Mouse (Mus musculus): Measurements from ENCODE around the gene Hsd3b5. TPM values are rescaled to one million over a fixed set of nuclear protein-coding genes. Genes with fewer than 3 reads are reported as not detected.
"Not testable (repeated sequence)": the region's sequence is repeated elsewhere in the genome, so short reads cannot be mapped to it uniquely, and the experiment has no call there.

Hsd3b5 gene
- polyA plus RNA-seq (2014; fragmentation: Nextera tagmentation; extraction: Ambion mirVana) = not detected in 2 replicates

GRCm38 (mm10) chr3:98630152-98630551 lies at the start of gene Hsd3b5:
TSS of gene Hsd3b5 (minus strand) at chr3:98630252.
- H3K9ac ChIP-seq (ENCODE audit: low read length) = no peak within 1 kb of the TSS
- H3K27me3 ChIP-seq (ENCODE audit: control insufficient read depth, insufficient read depth, low read length) = no peaks in the 10 kb centered on the region
- no peak for ATAC-seq (ENCODE audit: insufficient read depth, low FRiP score, low TSS enrichment)
- no peak within 1 kb of the TSS for H3K4me2 ChIP-seq (ENCODE audit: low read depth)
- no peak within 1 kb of the TSS for H3K27ac ChIP-seq (ENCODE audit: low read depth, low read length)
- no peaks in the 10 kb centered on the region for H3K36me3 ChIP-seq (ENCODE audit: control insufficient read depth, insufficient read depth, low read length)
- H3K9me3 ChIP-seq (ENCODE audit: control insufficient read depth, low read length) = no peaks in the 10 kb centered on the region
- H3K4me3 ChIP-seq (ENCODE audit: low read depth, low read length) = no peak within 1 kb of the TSS
- no peak for DNase-seq (ENCODE audit: low spot score)
- H3K4me1 ChIP-seq (ENCODE audit: control insufficient read depth, insufficient read depth, low read length) = no peaks in the 10 kb centered on the region

DNA sequence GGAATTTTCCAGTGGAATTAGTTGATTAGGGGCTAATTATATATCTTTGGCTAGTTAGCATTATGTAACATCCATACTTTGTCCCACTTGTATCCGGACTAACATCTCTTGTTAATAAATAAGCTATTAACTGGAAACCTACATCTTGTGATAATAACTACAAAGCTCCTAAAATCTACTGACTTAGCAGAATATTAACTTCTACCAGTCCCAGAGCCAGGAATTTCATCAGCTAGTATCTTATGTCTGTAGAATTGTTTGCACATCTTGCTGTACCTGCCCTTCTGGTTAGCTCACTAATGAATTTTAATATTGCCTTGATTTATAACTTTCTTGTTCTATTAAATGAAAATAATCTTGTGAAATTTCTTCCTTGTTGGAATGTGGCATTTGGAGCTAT lies 5.1 kb upstream of the Hsd3b5 start:
- ATAC-seq (ENCODE audit: insufficient read depth, low FRiP score, low TSS enrichment) (no peak), DNase-seq (ENCODE audit: low spot score) (no peak)
- no peak overlapping the region for H3K4me3 ChIP-seq (ENCODE audit: low read depth, low read length)
- H3K9me3 ChIP-seq (ENCODE audit: control insufficient read depth, low read length) = no peaks in the 10 kb centered on the region
- H3K36me3 ChIP-seq (ENCODE audit: control insufficient read depth, insufficient read depth, low read length) = no peaks in the 10 kb centered on the region
- H3K9ac ChIP-seq (ENCODE audit: low read length) = no peak overlapping the region
- H3K27me3 ChIP-seq (ENCODE audit: control insufficient read depth, insufficient read depth, low read length) = no peaks in the 10 kb centered on the region
- H3K27ac ChIP-seq (ENCODE audit: low read depth, low read length) = no peak overlapping the region
- H3K4me2 ChIP-seq (ENCODE audit: low read depth) = no peak overlapping the region
- WGBS = 98% methylated on average over 1 of the region's 1 CpGs
- H3K4me1 ChIP-seq (ENCODE audit: control insufficient read depth, insufficient read depth, low read length) = no peaks in the 10 kb centered on the region

DNA sequence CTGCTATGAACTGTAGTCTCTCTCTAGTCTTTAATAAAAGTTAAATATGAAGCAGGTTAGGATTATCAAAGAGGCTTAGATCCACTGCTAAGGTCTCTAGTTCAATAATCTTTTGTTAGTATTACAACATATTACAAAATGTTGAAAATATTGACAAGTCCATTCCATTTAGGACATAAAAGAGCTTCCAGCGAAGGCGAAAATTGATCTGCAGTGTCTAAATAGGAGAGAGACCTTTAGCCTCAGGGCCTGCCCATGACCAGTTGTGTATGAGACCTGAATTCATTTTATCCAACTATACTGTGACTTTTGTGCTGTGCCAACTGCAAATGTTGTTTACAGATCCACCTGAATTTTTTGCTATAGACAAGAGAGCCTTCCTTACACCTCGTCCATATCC lies 419 bp downstream of the Hsd3b5 start:
- Histone ChIP-seq H3K9me3 (ENCODE audit: control insufficient read depth, low read length) (no peaks in the 10 kb centered on the region), H3K4me1 (ENCODE audit: control insufficient read depth, insufficient read depth, low read length) (no peaks in the 10 kb centered on the region), H3K27me3 (ENCODE audit: control insufficient read depth, insufficient read depth, low read length) (no peaks in the 10 kb centered on the region), H3K36me3 (ENCODE audit: control insufficient read depth, insufficient read depth, low read length) (no peaks in the 10 kb centered on the region), H3K9ac (ENCODE audit: low read length) (no peak overlapping the region), H3K4me3 (ENCODE audit: low read depth, low read length) (no peak overlapping the region), H3K27ac (ENCODE audit: low read depth, low read length) (no peak overlapping the region), H3K4me2 (ENCODE audit: low read depth) (no peak overlapping the region)
- 86% methylated on average over 3 of the region's 3 CpGs for WGBS
- ATAC-seq (ENCODE audit: insufficient read depth, low FRiP score, low TSS enrichment) = no peak
- no peak for DNase-seq (ENCODE audit: low spot score)

DNA sequence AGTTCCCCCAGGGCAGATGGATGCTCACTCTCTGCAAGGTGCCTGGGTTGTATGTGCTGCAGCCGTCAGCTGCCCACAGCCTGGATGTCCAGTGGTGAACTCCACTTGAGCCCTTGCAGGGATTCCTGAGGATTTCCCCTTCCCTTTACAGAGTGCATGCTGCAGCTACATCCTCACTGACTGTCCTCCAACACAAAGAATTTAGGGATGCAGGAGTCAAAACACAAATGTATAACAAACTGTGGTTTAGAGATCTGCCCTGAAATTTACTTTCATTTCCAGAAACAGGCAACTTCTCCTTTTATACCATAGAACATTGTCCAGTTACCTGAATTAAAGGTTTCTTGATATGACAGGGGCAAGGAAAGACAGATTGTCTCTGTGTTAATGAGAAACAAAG lies 13.3 kb downstream of the Hsd3b5 start:
- DNase-seq (ENCODE audit: low spot score); H3K9me3 ChIP-seq (ENCODE audit: control insufficient read depth, low read length); H3K27ac ChIP-seq (ENCODE audit: low read depth, low read length); H3K9ac ChIP-seq (ENCODE audit: low read length); ATAC-seq (ENCODE audit: insufficient read depth, low FRiP score, low TSS enrichment); H3K27me3 ChIP-seq (ENCODE audit: control insufficient read depth, insufficient read depth, low read length); H3K4me2 ChIP-seq (ENCODE audit: low read depth); H3K36me3 ChIP-seq (ENCODE audit: control insufficient read depth, insufficient read depth, low read length); H3K4me1 ChIP-seq (ENCODE audit: control insufficient read depth, insufficient read depth, low read length); H3K4me3 ChIP-seq (ENCODE audit: low read depth, low read length): not testable (repeated sequence)
- 80% methylated on average over 1 of the region's 1 CpGs for WGBS

DNA sequence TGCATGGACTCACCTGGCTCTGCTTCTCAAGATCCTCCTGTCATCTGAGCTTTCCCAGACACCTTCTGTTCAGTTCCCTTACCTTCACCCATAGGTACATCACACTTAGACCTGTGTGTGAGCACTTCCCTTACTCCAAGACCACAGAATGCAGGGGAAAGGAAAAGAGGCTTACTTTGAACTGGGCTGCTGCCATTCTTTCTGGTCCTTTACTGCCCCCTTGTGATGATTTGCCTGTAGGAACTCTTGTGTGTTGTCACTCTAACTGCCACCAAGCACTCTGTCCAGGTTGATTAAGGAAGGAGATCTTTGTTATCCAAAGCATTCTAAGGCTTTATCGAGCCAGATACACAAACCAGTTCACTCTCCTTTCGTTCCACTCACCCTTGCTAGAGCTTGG lies 13.8 kb downstream of the Hsd3b5 start:
- not testable (repeated sequence) for DNase-seq (ENCODE audit: low spot score); H3K27ac ChIP-seq (ENCODE audit: low read depth, low read length); H3K9me3 ChIP-seq (ENCODE audit: control insufficient read depth, low read length); H3K36me3 ChIP-seq (ENCODE audit: control insufficient read depth, insufficient read depth, low read length); H3K4me1 ChIP-seq (ENCODE audit: control insufficient read depth, insufficient read depth, low read length); ATAC-seq (ENCODE audit: insufficient read depth, low FRiP score, low TSS enrichment); H3K4me2 ChIP-seq (ENCODE audit: low read depth); H3K27me3 ChIP-seq (ENCODE audit: control insufficient read depth, insufficient read depth, low read length); H3K9ac ChIP-seq (ENCODE audit: low read length); H3K4me3 ChIP-seq (ENCODE audit: low read depth, low read length)
- WGBS = 24% methylated on average over 2 of the region's 2 CpGs

DNA sequence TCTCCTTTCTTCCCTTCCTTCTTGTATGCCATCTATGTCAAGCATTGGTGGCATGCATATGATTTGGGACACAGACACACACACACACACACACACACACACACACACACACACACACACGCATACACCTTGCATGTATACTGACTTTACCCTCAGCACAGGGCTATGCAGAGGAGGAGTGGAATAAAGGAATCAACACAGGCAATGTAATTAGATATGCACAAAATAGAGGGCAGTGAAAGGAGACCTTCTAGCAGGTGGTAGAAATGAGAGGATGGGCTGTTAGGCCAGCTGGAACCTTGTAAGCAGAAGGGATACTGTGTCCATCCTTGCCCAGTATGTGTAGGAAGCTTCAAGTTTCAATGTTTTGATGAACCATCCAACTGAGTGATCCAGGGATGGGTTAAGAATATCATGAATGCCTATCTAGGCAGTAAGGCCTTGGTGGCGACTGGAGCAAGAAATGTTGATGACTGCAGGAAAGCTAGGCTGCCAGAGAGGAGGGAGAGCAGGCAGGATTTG lies 15.6 kb downstream of the Hsd3b5 start:
- not testable (repeated sequence) for H3K27ac ChIP-seq (ENCODE audit: low read depth, low read length); ATAC-seq (ENCODE audit: insufficient read depth, low FRiP score, low TSS enrichment); H3K4me1 ChIP-seq (ENCODE audit: control insufficient read depth, insufficient read depth, low read length); H3K9ac ChIP-seq (ENCODE audit: low read length); DNase-seq (ENCODE audit: low spot score); H3K9me3 ChIP-seq (ENCODE audit: control insufficient read depth, low read length); H3K4me2 ChIP-seq (ENCODE audit: low read depth); H3K36me3 ChIP-seq (ENCODE audit: control insufficient read depth, insufficient read depth, low read length); H3K4me3 ChIP-seq (ENCODE audit: low read depth, low read length); H3K27me3 ChIP-seq (ENCODE audit: control insufficient read depth, insufficient read depth, low read length)
- WGBS = 76% methylated on average over 2 of the region's 2 CpGs

GRCm38 (mm10) chr3:98613963-98614362 lies 16.1 kb downstream of the Hsd3b5 start:
- H3K9me3 ChIP-seq (ENCODE audit: control insufficient read depth, low read length) = no peaks in the 10 kb centered on the region
- no peak overlapping the region for H3K4me2 ChIP-seq (ENCODE audit: low read depth)
- no peaks in the 10 kb centered on the region for H3K36me3 ChIP-seq (ENCODE audit: control insufficient read depth, insufficient read depth, low read length)
- H3K27me3 ChIP-seq (ENCODE audit: control insufficient read depth, insufficient read depth, low read length) = no peaks in the 10 kb centered on the region
- H3K4me3 ChIP-seq (ENCODE audit: low read depth, low read length) = no peak overlapping the region
- H3K9ac ChIP-seq (ENCODE audit: low read length) = no peak overlapping the region
- no peak for DNase-seq (ENCODE audit: low spot score)
- H3K4me1 ChIP-seq (ENCODE audit: control insufficient read depth, insufficient read depth, low read length) = no peaks in the 10 kb centered on the region
- ATAC-seq (ENCODE audit: insufficient read depth, low FRiP score, low TSS enrichment) = no peak
- no peak overlapping the region for H3K27ac ChIP-seq (ENCODE audit: low read depth, low read length)

- not testable (repeated sequence) for ATAC-seq (ENCODE audit: insufficient read depth, low FRiP score, low TSS enrichment)
Observed at GRCm38 (mm10) chr3:98613540-98613939, 16.5 kb downstream of the Hsd3b5 start.

GRCm38 (mm10) chr3:98588707-98589106 lies 41.3 kb downstream of the Hsd3b5 start, which contains the start of gene Gm10681:
TSS of gene Gm10681 (minus strand) at chr3:98588807.
- Histone ChIP-seq H3K9ac (ENCODE audit: low read length) (no peak within 1 kb of the TSS), H3K36me3 (ENCODE audit: control insufficient read depth, insufficient read depth, low read length) (no peaks in the 10 kb centered on the region), H3K27ac (ENCODE audit: low read depth, low read length) (no peak within 1 kb of the TSS), H3K4me3 (ENCODE audit: low read depth, low read length) (no peak within 1 kb of the TSS), H3K27me3 (ENCODE audit: control insufficient read depth, insufficient read depth, low read length) (no peaks in the 10 kb centered on the region), H3K4me1 (ENCODE audit: control insufficient read depth, insufficient read depth, low read length) (no peaks in the 10 kb centered on the region), H3K4me2 (ENCODE audit: low read depth) (no peak within 1 kb of the TSS), H3K9me3 (ENCODE audit: control insufficient read depth, low read length) (no peaks in the 10 kb centered on the region)
- no peak for ATAC-seq (ENCODE audit: insufficient read depth, low FRiP score, low TSS enrichment)
- no peak for DNase-seq (ENCODE audit: low spot score)

More at GRCm38 (mm10) chr3:98613540-98613939, 16.5 kb downstream of the Hsd3b5 start:
- H3K9me3 ChIP-seq (ENCODE audit: control insufficient read depth, low read length); H3K9ac ChIP-seq (ENCODE audit: low read length); H3K27ac ChIP-seq (ENCODE audit: low read depth, low read length); H3K4me1 ChIP-seq (ENCODE audit: control insufficient read depth, insufficient read depth, low read length); H3K4me3 ChIP-seq (ENCODE audit: low read depth, low read length); H3K4me2 ChIP-seq (ENCODE audit: low read depth); H3K36me3 ChIP-seq (ENCODE audit: control insufficient read depth, insufficient read depth, low read length); DNase-seq (ENCODE audit: low spot score); H3K27me3 ChIP-seq (ENCODE audit: control insufficient read depth, insufficient read depth, low read length): not testable (repeated sequence)

Measured in neural tube, embryonic 11.5 days (tissue).